Mouse (Mus musculus) limb, embryonic 10.5 days (tissue): Measurements from ENCODE around the gene Klf1. TPM values are rescaled to one million over a fixed set of nuclear protein-coding genes. Genes with fewer than 3 reads are reported as not detected.

Source experiments
- DNase-seq: peaks from one replicate; pipeline ENCODE4 v3.0.0-alpha.2; 2017; ENCODE audit warnings: low spot score
- H3K27ac ChIP-seq: fragments of 300-500 bp; sonication (generic); 2 replicates; pipeline ENCODE4 v1.5.1; 2016; ENCODE audit warnings: mild to moderate bottlenecking
- H3K27me3 ChIP-seq: fragments of 300-500 bp; sonication (generic); 2 replicates; pipeline ENCODE4 v1.6.1; 2016; ENCODE audit warnings: low read depth, mild to moderate bottlenecking; ENCODE audit not compliant: poor library complexity, severe bottlenecking
- H3K36me3 ChIP-seq: fragments of 300-500 bp; sonication (generic); 2 replicates; pipeline ENCODE4 v1.6.1; 2016; ENCODE audit warnings: mild to moderate bottlenecking, moderate library complexity
- H3K4me1 ChIP-seq: fragments of 300-500 bp; sonication (generic); 2 replicates; pipeline ENCODE4 v1.6.1; 2016
- H3K4me3 ChIP-seq: fragments of 300-500 bp; sonication (generic); 2 replicates; pipeline ENCODE4 v1.5.1; 2016; ENCODE audit warnings: mild to moderate bottlenecking, moderate library complexity
- H3K9me3 ChIP-seq: fragments of 300-500 bp; sonication (generic); replicated peaks from 2 replicates; pipeline ENCODE4 v1.6.1; 2016; ENCODE audit warnings: mild to moderate bottlenecking
- WGBS: fragments of 180-500 bp; shearing (Covaris S2); methylation state at CpG from one replicate; pipeline ENCODE4 v1.1.7; 2016; 5-methylcytosine and 5-hydroxymethylcytosine counted together
- polyA plus RNA-seq: library from polyadenylated mRNA; unstranded; fragments of >200 nt; fragmentation: Nextera tagmentation; extraction: Ambion mirVana; gene quantifications from 2 replicates; pipeline ENCODE4 v1.2.1, GENCODE M21; 2016

The Klf1 gene
- 14.0 and 18.7 TPM in 2 replicates for polyA plus RNA-seq

GRCm38 (mm10) chr8:84901752-84902151 is at the start of gene Klf1:
Klf1 (plus strand) TSS chr8:84901928.
- Histone ChIP-seq H3K4me1 (peaks cover 18% of the 10 kb centered on the region), H3K27me3 (peaks cover 37% of the 10 kb centered on the region), H3K27ac (peak within 1 kb of the TSS; percentile 87), H3K4me3 (peak within 1 kb of the TSS; percentile 75), H3K36me3 (no peaks in the 10 kb centered on the region), H3K9me3 (no peaks in the 10 kb centered on the region)
- 82% methylated on average over 3 of the region's 3 CpGs for WGBS
- no peak for DNase-seq

GRCm38 (mm10) chr8:84856434-84856833 is 45.3 kb upstream of the Klf1 start:
- H3K4me3 ChIP-seq: peak overlapping the region; percentile 93
- 92% methylated on average over 3 of the region's 3 CpGs for WGBS
- 0 out of 2 replicates have a peak overlapping the region, but pooled peaks have one; percentile 92 for H3K27ac ChIP-seq

DNA sequence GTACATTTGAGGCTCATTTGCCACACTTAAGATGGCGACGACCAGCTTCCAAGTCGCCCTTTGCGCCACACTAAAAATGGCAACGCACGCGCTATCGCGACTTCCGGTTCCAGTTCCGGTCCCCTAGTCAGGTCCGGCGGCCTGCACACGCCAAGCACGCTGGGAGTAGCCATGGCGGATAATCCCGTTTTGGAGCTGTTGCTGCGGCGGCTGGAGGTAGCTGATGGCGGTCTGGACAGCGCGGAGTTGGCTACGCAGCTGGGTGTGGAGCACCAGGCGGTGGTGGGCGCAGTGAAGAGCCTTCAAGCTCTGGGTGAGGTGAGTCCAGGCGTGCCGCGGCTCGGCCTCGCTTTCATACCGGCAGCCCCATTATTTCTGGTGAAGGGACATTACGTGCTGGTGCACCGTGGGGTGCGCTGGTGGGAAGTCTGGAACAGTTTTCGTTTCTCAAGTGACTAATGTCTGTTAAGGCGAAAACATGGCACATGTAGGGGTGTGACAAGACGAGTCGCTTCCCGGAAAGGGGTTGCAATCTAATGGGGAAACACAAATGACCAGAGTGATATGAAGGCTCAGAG is 44.8 kb upstream of the Klf1 start, which contains the start of gene Farsa:
Gene Farsa, plus strand, starts transcription at position 126 of the 578 bp plus-strand sequence.
- WGBS: under 1% methylated on average over 39 of the region's 39 CpGs
- H3K27me3 ChIP-seq: no peaks in the 10 kb centered on the region
- H3K36me3 ChIP-seq: peaks cover 30% of the 10 kb centered on the region
- H3K27ac ChIP-seq: peak within 1 kb of the TSS; percentile 92
- H3K4me3 ChIP-seq: peak within 1 kb of the TSS; percentile 93
- H3K9me3 ChIP-seq: no peaks in the 10 kb centered on the region
- H3K4me1 ChIP-seq: peaks cover 12% of the 10 kb centered on the region
- peak; percentile 97 for DNase-seq

More at GRCm38 (mm10) chr8:84856434-84856833, 45.3 kb upstream of the Klf1 start:
- Histone ChIP-seq H3K27me3 (no peaks in the 10 kb centered on the region), H3K36me3 (peaks cover 25% of the 10 kb centered on the region), H3K9me3 (no peaks in the 10 kb centered on the region), H3K4me1 (peaks cover 12% of the 10 kb centered on the region)
- no peak for DNase-seq

- H3K27me3 ChIP-seq: peaks cover 12% of the 10 kb centered on the region
- 14% methylated on average over 44 of the region's 46 CpGs for WGBS
- H3K4me1 ChIP-seq: peaks cover 16% of the 10 kb centered on the region
Measured at GRCm38 (mm10) chr8:84871376-84872308, 30.1 kb upstream of the Klf1 start, which contains the start of gene Syce2. Syce2 (plus strand) TSS chr8:84872111.

DNA sequence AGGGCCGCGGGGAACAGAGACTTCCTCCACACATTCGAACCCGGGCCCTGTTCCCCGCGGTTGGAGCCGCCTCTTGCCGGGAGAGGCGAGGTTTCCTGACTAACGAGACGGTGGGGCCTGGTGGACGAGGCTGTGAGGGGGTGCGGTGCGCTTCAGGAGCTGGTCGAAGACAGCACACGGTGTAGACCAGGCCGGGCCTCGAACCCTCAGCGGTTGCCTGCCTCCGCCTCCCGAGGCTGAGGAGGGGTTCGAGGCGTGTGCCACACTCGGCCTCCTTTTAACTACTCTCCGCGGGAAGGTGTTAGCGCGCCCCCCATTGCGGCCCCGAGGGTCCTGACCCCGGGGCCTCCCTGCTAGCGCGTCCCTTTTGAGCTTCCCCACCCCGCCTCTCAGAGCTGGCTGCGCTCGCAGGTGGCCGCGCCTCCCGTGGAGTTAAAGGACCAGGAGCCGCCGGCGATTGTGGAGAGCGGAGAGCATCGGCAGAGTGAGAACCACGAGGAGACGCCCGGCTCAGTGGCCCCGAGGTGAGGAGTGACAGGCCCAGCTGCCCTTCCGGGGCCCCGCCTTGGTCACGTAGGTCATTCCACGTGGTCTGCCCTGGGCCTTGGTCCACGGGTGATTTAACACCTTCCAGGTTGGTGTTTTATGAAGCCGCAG is 29.3 kb upstream of the Klf1 start:
- DNase-seq: peak; percentile 67
- 2% methylated on average over 54 of the region's 54 CpGs for WGBS
- H3K4me1 ChIP-seq: peaks cover 16% of the 10 kb centered on the region
- peak overlapping the region; percentile 59 for H3K4me3 ChIP-seq
- peak overlapping the region; percentile 84 for H3K27ac ChIP-seq
- H3K9me3 ChIP-seq: no peaks in the 10 kb centered on the region
- peaks cover 25% of the 10 kb centered on the region for H3K36me3 ChIP-seq
- peaks cover 12% of the 10 kb centered on the region for H3K27me3 ChIP-seq

More at GRCm38 (mm10) chr8:84871376-84872308, 30.1 kb upstream of the Klf1 start, which contains the start of gene Syce2:
- peaks cover 33% of the 10 kb centered on the region for H3K36me3 ChIP-seq
- peak within 1 kb of the TSS; percentile 59 for H3K4me3 ChIP-seq
- H3K27ac ChIP-seq: peak within 1 kb of the TSS; percentile 84
- peak; percentile 86 for DNase-seq
- H3K9me3 ChIP-seq: no peaks in the 10 kb centered on the region

GRCm38 (mm10) chr8:84873016-84873415 is 28.7 kb upstream of the Klf1 start:
- peaks cover 16% of the 10 kb centered on the region for H3K4me1 ChIP-seq
- H3K27me3 ChIP-seq: peaks cover 12% of the 10 kb centered on the region
- H3K36me3 ChIP-seq: peaks cover 19% of the 10 kb centered on the region
- no peak for DNase-seq
- WGBS: 53% methylated on average over 4 of the region's 4 CpGs
- H3K27ac ChIP-seq: no peak overlapping the region
- peak overlapping the region; percentile 59 for H3K4me3 ChIP-seq
- H3K9me3 ChIP-seq: no peaks in the 10 kb centered on the region

DNA sequence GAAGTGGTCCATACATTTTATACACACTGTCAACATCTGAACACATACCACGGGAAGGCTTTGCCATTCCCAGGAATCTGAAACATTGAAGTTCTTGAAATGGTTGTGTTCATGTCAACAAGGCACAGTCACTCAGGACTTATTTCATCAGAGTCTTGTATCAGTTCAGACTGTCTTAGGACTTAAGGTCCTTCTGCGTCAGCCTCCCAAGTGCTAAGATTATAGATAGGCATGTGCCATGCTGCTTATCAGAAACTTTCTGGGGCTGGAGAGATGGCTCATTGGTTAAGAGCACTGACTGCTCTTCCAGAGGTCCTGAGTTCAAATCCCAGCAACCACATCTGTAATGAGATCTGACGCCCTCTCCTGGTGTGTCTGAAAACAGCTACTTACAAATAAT is 27.4 kb upstream of the Klf1 start:
- 92% methylated on average over 3 of the region's 3 CpGs for WGBS
- Histone ChIP-seq H3K27ac (no peak overlapping the region), H3K36me3 (peaks cover 6% of the 10 kb centered on the region), H3K27me3 (peaks cover 12% of the 10 kb centered on the region), H3K9me3 (no peaks in the 10 kb centered on the region), H3K4me1 (peaks cover 16% of the 10 kb centered on the region), H3K4me3 (no peak overlapping the region)
- DNase-seq: no peak

DNA sequence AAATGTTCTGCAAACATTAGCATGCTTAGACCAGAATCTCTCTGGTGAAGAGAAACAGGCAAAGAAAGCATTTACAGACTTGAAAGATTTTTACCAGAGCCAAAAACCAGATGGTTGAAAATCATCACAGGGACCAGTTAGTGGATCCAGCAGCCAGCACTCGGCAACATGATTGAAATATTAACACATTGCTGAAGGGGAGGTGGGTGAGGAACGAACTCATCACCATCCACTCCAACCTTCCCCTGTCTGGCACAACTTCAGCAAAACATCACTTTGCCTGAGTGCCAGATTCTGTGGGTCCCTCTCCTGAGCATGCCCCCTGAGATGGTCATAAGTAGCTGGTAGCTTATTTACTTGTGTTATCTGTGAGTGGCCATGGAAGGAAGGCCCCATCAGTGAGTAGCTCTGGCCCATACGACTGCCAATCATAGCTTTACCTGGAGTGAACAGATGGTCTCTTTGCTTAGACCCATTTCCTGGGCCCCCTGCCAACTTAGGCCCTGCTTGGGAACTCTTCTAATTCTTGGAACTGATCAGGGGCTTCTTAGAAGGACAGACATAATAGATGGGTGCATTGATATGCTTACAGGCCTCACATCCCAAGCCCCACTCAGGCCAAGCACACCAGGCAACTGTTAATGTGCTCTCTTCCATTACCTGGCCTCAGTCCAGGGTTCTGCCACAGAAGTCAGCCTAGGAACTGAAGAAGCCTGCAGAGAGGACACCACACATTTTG is 24.3 kb upstream of the Klf1 start:
- Histone ChIP-seq H3K36me3 (no peaks in the 10 kb centered on the region; the same call in 1 of the 2 replicates), H3K9me3 (no peaks in the 10 kb centered on the region), H3K27ac (no peak overlapping the region), H3K4me1 (peaks cover 6% of the 10 kb centered on the region), H3K4me3 (no peak overlapping the region), H3K27me3 (peaks cover 7% of the 10 kb centered on the region)
- DNase-seq: no peak
- WGBS: 86% methylated on average over 3 of the region's 3 CpGs

DNA sequence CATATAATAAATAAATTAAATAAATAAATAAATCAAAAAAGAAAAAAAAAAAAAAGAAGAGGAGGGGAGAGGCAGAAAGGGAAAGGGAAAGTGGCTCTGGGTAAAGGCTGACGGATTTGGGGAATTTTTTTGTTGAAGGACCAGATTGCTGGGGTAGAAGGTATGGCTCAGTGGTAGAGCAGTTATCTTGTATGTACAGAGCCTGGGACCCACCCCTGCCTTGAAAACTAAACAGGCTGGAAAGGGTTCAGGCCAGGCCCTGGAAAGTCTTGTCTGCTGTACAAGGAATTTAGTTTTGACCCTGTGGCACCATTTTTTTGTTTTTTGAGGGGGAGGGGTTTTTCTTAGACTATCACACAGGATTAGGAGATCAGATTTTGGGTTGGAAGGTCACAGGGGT is 22.8 kb upstream of the Klf1 start:
- no peak overlapping the region for H3K27ac ChIP-seq
- no peak for DNase-seq
- H3K36me3 ChIP-seq: peaks cover 7% of the 10 kb centered on the region
- H3K4me1 ChIP-seq: no peaks in the 10 kb centered on the region
- no peaks in the 10 kb centered on the region for H3K27me3 ChIP-seq
- no peak overlapping the region for H3K4me3 ChIP-seq
- WGBS: 92% methylated on average over 1 of the region's 1 CpGs
- no peaks in the 10 kb centered on the region for H3K9me3 ChIP-seq

DNA sequence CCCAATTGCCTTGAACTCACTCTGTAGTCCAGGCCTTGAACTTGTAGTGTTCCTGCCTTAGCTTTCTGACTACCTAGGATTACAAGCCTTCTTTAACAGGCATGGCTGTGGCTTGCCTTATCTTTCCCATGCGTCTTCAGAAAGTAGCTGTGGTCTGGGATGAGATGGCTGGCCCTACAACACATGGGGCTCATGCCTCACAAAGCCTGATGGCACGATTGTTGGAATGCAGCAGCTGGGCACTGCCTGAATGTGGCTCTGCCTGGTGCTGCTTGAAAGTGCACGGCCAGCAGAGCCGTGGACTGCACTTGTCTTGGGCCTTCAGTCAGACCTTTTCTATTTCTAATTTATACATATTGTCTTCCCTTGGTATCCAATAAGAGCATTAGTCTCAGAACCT is 17.0 kb upstream of the Klf1 start:
- Histone ChIP-seq H3K27me3 (no peaks in the 10 kb centered on the region), H3K27ac (no peak overlapping the region), H3K9me3 (no peaks in the 10 kb centered on the region), H3K4me3 (no peak overlapping the region), H3K36me3 (peaks cover 59% of the 10 kb centered on the region), H3K4me1 (no peaks in the 10 kb centered on the region)
- 88% methylated on average over 4 of the region's 4 CpGs for whole genome bisulfite sequencing
- no peak for DNase-seq

DNA sequence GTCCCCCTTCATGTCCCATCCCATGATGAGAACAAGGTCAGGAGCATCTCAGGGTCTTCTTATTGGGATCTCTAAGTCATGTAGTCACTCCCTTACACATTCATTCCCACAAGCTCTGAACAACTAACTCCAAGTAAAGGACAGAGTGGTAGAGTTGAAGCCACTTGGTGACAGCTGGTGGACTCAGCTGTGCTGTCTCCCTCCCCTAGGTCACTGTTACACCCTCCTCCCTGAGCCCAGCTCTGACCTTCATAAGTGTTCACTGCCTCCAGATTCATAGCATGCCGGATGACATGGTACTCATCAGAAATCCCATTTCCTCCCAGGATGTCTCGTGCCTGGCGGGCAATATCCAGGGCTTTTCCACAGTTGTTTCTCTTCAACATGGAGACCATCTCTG is 13.4 kb upstream of the Klf1 start:
- 96% methylated on average over 3 of the region's 3 CpGs for WGBS
- H3K4me3 ChIP-seq: no peak overlapping the region
- no peaks in the 10 kb centered on the region for H3K9me3 ChIP-seq
- H3K36me3 ChIP-seq: peaks cover 79% of the 10 kb centered on the region
- H3K4me1 ChIP-seq: peaks cover 10% of the 10 kb centered on the region
- H3K27ac ChIP-seq: no peak overlapping the region
- DNase-seq: no peak
- no peaks in the 10 kb centered on the region for H3K27me3 ChIP-seq

- Histone ChIP-seq H3K36me3 (peaks cover 73% of the 10 kb centered on the region), H3K27me3 (no peaks in the 10 kb centered on the region), H3K4me1 (peaks cover 15% of the 10 kb centered on the region), H3K9me3 (no peaks in the 10 kb centered on the region), H3K4me3 (no peak overlapping the region), H3K27ac (no peak overlapping the region)
- WGBS: 92% methylated on average over 1 of the region's 1 CpGs
- no peak for DNase-seq
Measured at GRCm38 (mm10) chr8:84889141-84889540, 12.6 kb upstream of the Klf1 start.
